Comparison of ENCODE assay signal across 8 mouse cellular contexts in the genomic region with DNA sequence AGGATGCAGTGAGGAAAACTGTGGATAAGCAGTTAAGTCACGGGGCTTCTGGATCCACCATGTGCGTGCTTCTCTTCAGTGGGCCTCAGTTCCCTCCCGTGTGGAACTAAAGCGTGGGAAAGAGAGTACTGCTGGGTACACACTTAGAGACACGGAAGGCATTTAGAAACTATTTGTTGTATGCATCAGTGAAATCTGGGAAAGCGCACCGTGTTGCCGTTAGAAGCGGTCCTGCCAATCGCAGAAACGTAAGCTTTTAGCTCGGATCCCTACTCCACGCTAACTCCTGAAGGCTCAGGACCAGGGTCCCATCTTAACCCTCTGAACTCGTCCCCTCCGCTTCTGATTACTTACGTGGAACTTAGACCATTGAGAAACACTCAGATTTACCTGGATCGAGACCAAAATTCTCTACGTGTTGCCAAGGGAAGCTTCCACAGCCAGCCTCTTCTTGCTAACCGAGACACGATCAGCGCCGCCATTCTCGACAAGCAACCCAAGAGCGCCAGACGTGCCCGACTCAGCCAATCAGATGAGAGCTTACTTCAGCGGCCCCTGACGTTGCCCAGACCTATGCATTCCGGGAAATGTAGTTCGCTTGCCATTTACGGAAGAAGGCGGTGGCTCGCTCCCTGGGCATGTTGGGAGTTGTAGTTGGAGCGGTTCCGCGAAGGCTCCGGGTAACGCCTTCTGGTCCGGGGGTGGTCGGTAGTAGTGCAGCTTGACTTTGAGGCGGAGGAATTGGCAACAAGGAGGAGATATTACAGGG. TPM values are rescaled to one million over a fixed set of nuclear protein-coding genes. Genes with fewer than 3 reads are reported as not detected.
DNase-seq lines count a peak whose midpoint lies in the region; ATAC-seq lines count a peak whose summit lies in the region.

A gene (minus strand): TSS at position 522 of the 769 bp plus-strand sequence.
A gene (plus strand): TSS at position 605 of the 769 bp plus-strand sequence.

- H3K9me3 ChIP-seq in intestine, embryonic 14.5 days (ENCODE audit: control insufficient read depth, low read length), result no peaks in the 10 kb centered on the region

- H3K27me3 ChIP-seq in intestine, embryonic 14.5 days (replicated peaks; ENCODE audit: control insufficient read depth, insufficient read depth, low read length), result no peaks in the 10 kb centered on the region

- H3K9ac ChIP-seq in intestine, embryonic 14.5 days (ENCODE audit: low read length), result peak within 1 kb of the TSS; percentile 85

- peaks cover 27% of the 10 kb centered on the region for H3K36me3 ChIP-seq in intestine, embryonic 14.5 days (ENCODE audit: control insufficient read depth, insufficient read depth, low read length)

- ATAC-seq in intestine, embryonic 14.5 days (replicated peaks; ENCODE audit: low FRiP score, low TSS enrichment, low read depth), result peak; percentile 99

- peak within 1 kb of the TSS; percentile 51 for H3K27ac ChIP-seq in intestine, embryonic 14.5 days (ENCODE audit: low read depth)

- under 1% methylated on average over 41 of the region's 41 CpGs for WGBS in intestine, embryonic 14.5 days

- H3K4me1 ChIP-seq in intestine, embryonic 14.5 days (replicated peaks; ENCODE audit: control insufficient read depth, insufficient read depth, low read length), result peaks cover 10% of the 10 kb centered on the region

- intact Hi-C loops in left cerebral cortex, postnatal 14 days (cut with DNase I), result loop anchor here (2.0 kb wide), 1 partner anchor 830 kb away; no protein-coding TSS in a partner anchor

- H3K4me3 ChIP-seq in intestine, embryonic 14.5 days (ENCODE audit: low read depth, low read length), result peak within 1 kb of the TSS; percentile 74

- peak within 1 kb of the TSS; percentile 69 for H3K4me2 ChIP-seq in intestine, embryonic 14.5 days (ENCODE audit: low read length)

- DNase-seq in adrenal gland, adult 18-20 months (ENCODE audit: low spot score in 2 of 2), result peak; percentile 78 to 82
- DNase-seq in embryo, embryonic 11 days, result peak; percentile 98
- peak; percentile 92 for DNase-seq in gastrocnemius, postnatal 25 days
- DNase-seq in intestine, embryonic 14.5 days (ENCODE audit: low spot score), result peak; percentile 90
- peak; percentile 97 to 98 for DNase-seq in left cerebral cortex, postnatal 14 days (ENCODE audit: low spot score in 2 of 2)
- DNase-seq in mesoderm, embryonic 11.5 days (ENCODE audit: low read depth, low spot score), result peak; percentile 97
- peak; percentile 96 to 98 for DNase-seq in right cerebral cortex, postnatal 36 days (ENCODE audit: low spot score in 2 of 2)
- peak; percentile 96 for DNase-seq in yolk sac, embryonic 10.5 days (ENCODE audit: low spot score)

RNA-seq across cellular contexts. Expression of the first gene that starts in this region (rescaled TPM):
- 10 to 100 TPM; 43.7 to 53.0 TPM for total RNA-seq in adrenal gland, adult 18-20 months (2021)
- total RNA-seq in gastrocnemius, postnatal 25 days (2021), result 10 to 100 TPM; 27.9 to 28.6 TPM
- polyA plus RNA-seq in intestine, embryonic 14.5 days (2014; fragmentation: Nextera tagmentation; extraction: Ambion mirVana), result 93.7 and 96.4 TPM in 2 replicates
- total RNA-seq in left cerebral cortex, postnatal 14 days (2021), result 10 to 100 TPM; 28.3 to 31.0 TPM

RNA-seq across cellular contexts. Expression of the second gene that starts in this region (rescaled TPM):
- 1 to 10 TPM; 6.9 TPM for total RNA-seq in adrenal gland, adult 18-20 months (2021)
- 1 to 10 TPM; 2.5 to 3.1 TPM for total RNA-seq in gastrocnemius, postnatal 25 days (2021)
- 6.1 and 7.9 TPM in 2 replicates for polyA plus RNA-seq in intestine, embryonic 14.5 days (2014; fragmentation: Nextera tagmentation; extraction: Ambion mirVana)
- 10 to 100 TPM in 1 of 2 experiments, 1 to 10 TPM in 1; 8.4 to 17.0 TPM for total RNA-seq in left cerebral cortex, postnatal 14 days (2021)

Comparison
In these comparisons a context has a peak if more than half of its experiments do, and no peak if none do; other contexts are left out.
1. Peak in every context shown above with its lines: DNase-seq, ATAC-seq, H3K4me3 ChIP-seq and H3K27ac ChIP-seq.